Mouse (Mus musculus) gastrocnemius, postnatal 14 days (tissue): Measurements from ENCODE around the gene Fkbp5. TPM values are rescaled to one million over a fixed set of nuclear protein-coding genes. Genes with fewer than 3 reads are reported as not detected.

ENCODE experiments used
- DNase-seq: peaks from one replicate; pipeline ENCODE4 v3.0.0; 2021; ENCODE audit warnings: mixed read lengths
- intact Hi-C: fragments of 180-260 bp; cut with DNase I; formaldehyde crosslinking; loops from one replicate; pipeline ENCODE4 v1.15.1; 2025; ENCODE audit warnings: low total_unique reads
- total RNA-seq, 2 experiments: library from RNA; stranded (reverse); gene quantifications; 2 replicates each; pipeline ENCODE4 v1.2.3; 2021

Gene Fkbp5
- total RNA-seq, 2 experiments from 2014 or later, result 9.2 to 104 TPM

GRCm38 (mm10) chr17:28477421-28477820 lies 39.9 kb downstream of the Fkbp5 start:
- intact Hi-C loops, result loop anchor here (10.0 kb wide), 1 partner anchor 73 kb away; no protein-coding TSS in a partner anchor
- no peak for DNase-seq

GRCm38 (mm10) chr17:28476441-28476840 lies 40.9 kb downstream of the Fkbp5 start:
- intact Hi-C loops, result loop anchor here (10.0 kb wide), 1 partner anchor 72 kb away; no protein-coding TSS in a partner anchor

GRCm38 (mm10) chr17:28475593-28476325 lies 41.6 kb downstream of the Fkbp5 start:
- intact Hi-C loops, result loop anchor here (10.0 kb wide), 1 partner anchor 71 kb away; no protein-coding TSS in a partner anchor
- no peak for DNase-seq

More at GRCm38 (mm10) chr17:28476441-28476840, 40.9 kb downstream of the Fkbp5 start:
- no peak for DNase-seq

- intact Hi-C loops, result loop anchor here (10.0 kb wide), 1 partner anchor 68 kb away; no protein-coding TSS in a partner anchor
- no peak for DNase-seq
Observed at GRCm38 (mm10) chr17:28472696-28473095, 44.6 kb downstream of the Fkbp5 start.

- DNase-seq, result no peak
- intact Hi-C loops, result loop anchor here (10.0 kb wide), 1 partner anchor 66 kb away; no protein-coding TSS in a partner anchor
Observed at GRCm38 (mm10) chr17:28470876-28471275, 46.5 kb downstream of the Fkbp5 start.

GRCm38 (mm10) chr17:28467749-28468148 lies 49.6 kb downstream of the Fkbp5 start:
- intact Hi-C loops, result no loop called here
- DNase-seq, result no peak

GRCm38 (mm10) chr17:28465968-28466367 lies 51.4 kb downstream of the Fkbp5 start:
- intact Hi-C loops, result no loop called here
- DNase-seq, result no peak

GRCm38 (mm10) chr17:28463701-28464443 lies 53.5 kb downstream of the Fkbp5 start:
- no peak for DNase-seq
- intact Hi-C loops, result no loop called here

- no peak for DNase-seq
- intact Hi-C loops, result no loop called here
Observed at GRCm38 (mm10) chr17:28460388-28460787, 56.9 kb downstream of the Fkbp5 start.

- no peak for DNase-seq
- intact Hi-C loops, result no loop called here
Observed at GRCm38 (mm10) chr17:28455098-28455497, 62.2 kb downstream of the Fkbp5 start.

GRCm38 (mm10) chr17:28452889-28453288 lies 64.4 kb downstream of the Fkbp5 start:
- intact Hi-C loops, result no loop called here
- no peak for DNase-seq

- no peak for DNase-seq
- intact Hi-C loops, result no loop called here
Observed at GRCm38 (mm10) chr17:28451914-28452313, 65.4 kb downstream of the Fkbp5 start.

GRCm38 (mm10) chr17:28451487-28451886 lies 65.8 kb downstream of the Fkbp5 start:
- DNase-seq, result no peak
- intact Hi-C loops, result no loop called here

- intact Hi-C loops, result no loop called here
- DNase-seq, result no peak
Observed at GRCm38 (mm10) chr17:28448225-28448624, 69.1 kb downstream of the Fkbp5 start.

GRCm38 (mm10) chr17:28447789-28448188 lies 69.5 kb downstream of the Fkbp5 start:
- no peak for DNase-seq
- intact Hi-C loops, result no loop called here

- DNase-seq, result no peak
- intact Hi-C loops, result no loop called here
Observed at GRCm38 (mm10) chr17:28446820-28447168, 70.5 kb downstream of the Fkbp5 start.

GRCm38 (mm10) chr17:28445886-28446819 lies 71.2 kb downstream of the Fkbp5 start:
- intact Hi-C loops, result no loop called here
- DNase-seq, result peak; percentile 42

GRCm38 (mm10) chr17:28442661-28443060 lies 74.7 kb downstream of the Fkbp5 start:
- intact Hi-C loops, result no loop called here
- DNase-seq, result no peak

- no peak for DNase-seq
- intact Hi-C loops, result no loop called here
Observed at GRCm38 (mm10) chr17:28438342-28439115, 78.8 kb downstream of the Fkbp5 start.
